In genomic region chr12:102619908-102620307, GRCm38 (mm10) we compare ENCODE assay signal across 11 mouse cellular contexts.
A peak's percentile ranks its signal among the peaks of the same experiment; 100 is the strongest.
DNase-seq lines count a peak whose midpoint lies in the region; ATAC-seq lines count a peak whose summit lies in the region.
"Had no signal": no experiment of that assay in that cellular context is flagged by ENCODE, and none has a peak within 500 bp of the region (broad histone marks: within the 10 kb centered on the region; RNA-seq: fewer than 3 reads in every experiment).

No protein-coding gene starts in this region.

- ATAC-seq in forebrain, embryonic 12.5 days (ENCODE audit: low FRiP score): no peak
- ATAC-seq in liver, embryonic 12.5 days: peak; percentile 77
- peak; percentile 65 for ATAC-seq in stomach, embryonic 16.5 days (ENCODE audit: insufficient read depth, low FRiP score)

- 0 out of 2 replicates have a peak, but pooled peaks cover 7% of the 10 kb centered on the region for H3K36me3 ChIP-seq in forebrain, embryonic 10.5 days (replicated peaks)
- H3K36me3 ChIP-seq in forebrain, embryonic 12.5 days (replicated peaks): 0 out of 2 replicates have a peak, but pooled peaks cover 4% of the 10 kb centered on the region
- H3K36me3 ChIP-seq in liver, embryonic 12.5 days: no peaks in the 10 kb centered on the region; the same call in 1 of the 2 replicates
- H3K36me3 ChIP-seq in stomach, embryonic 16.5 days (ENCODE audit: control insufficient read depth, insufficient read depth, low read length): no peaks in the 10 kb centered on the region
- H3K36me3 ChIP-seq: embryonic facial prominence, embryonic 15.5 days; midbrain, embryonic 12.5 days had no signal

- H3K9me3 ChIP-seq in forebrain, embryonic 10.5 days: no peaks in the 10 kb centered on the region
- no peaks in the 10 kb centered on the region for H3K9me3 ChIP-seq in forebrain, embryonic 12.5 days
- H3K9me3 ChIP-seq in liver, embryonic 12.5 days (replicated peaks): no peaks in the 10 kb centered on the region
- H3K9me3 ChIP-seq in stomach, embryonic 16.5 days (replicated peaks; ENCODE audit: control insufficient read depth, low read length): no peaks in the 10 kb centered on the region
- H3K9me3 ChIP-seq: embryonic facial prominence, embryonic 15.5 days; limb, embryonic 15.5 days; midbrain, embryonic 12.5 days had no signal

- 62% methylated on average over 7 of the region's 7 CpGs for WGBS in forebrain, embryonic 10.5 days
- WGBS in forebrain, embryonic 12.5 days: 42% methylated on average over 7 of the region's 7 CpGs
- WGBS in liver, embryonic 12.5 days (ENCODE audit: insufficient replicate concordance): 51% methylated on average over 7 of the region's 7 CpGs
- WGBS in stomach, embryonic 16.5 days: 66% methylated on average over 7 of the region's 7 CpGs

- no peak overlapping the region for H3K9ac ChIP-seq in forebrain, embryonic 12.5 days
- H3K9ac ChIP-seq in liver, embryonic 12.5 days: no peak overlapping the region
- no peak overlapping the region for H3K9ac ChIP-seq in stomach, embryonic 16.5 days (ENCODE audit: low read length)
- H3K9ac ChIP-seq: embryonic facial prominence, embryonic 15.5 days; limb, embryonic 15.5 days; midbrain, embryonic 12.5 days had no signal

- H3K4me2 ChIP-seq in forebrain, embryonic 12.5 days: no peak overlapping the region
- no peak overlapping the region for H3K4me2 ChIP-seq in liver, embryonic 12.5 days
- no peak overlapping the region for H3K4me2 ChIP-seq in stomach, embryonic 16.5 days (ENCODE audit: low read depth, low read length)
- H3K4me2 ChIP-seq: embryonic facial prominence, embryonic 15.5 days; limb, embryonic 15.5 days; midbrain, embryonic 12.5 days had no signal

- H3K27me3 ChIP-seq in forebrain, embryonic 10.5 days (ENCODE audit: poor library complexity, severe bottlenecking): no peaks in the 10 kb centered on the region
- no peaks in the 10 kb centered on the region for H3K27me3 ChIP-seq in forebrain, embryonic 12.5 days
- no peaks in the 10 kb centered on the region for H3K27me3 ChIP-seq in liver, embryonic 12.5 days (replicated peaks)
- no peaks in the 10 kb centered on the region for H3K27me3 ChIP-seq in stomach, embryonic 16.5 days (ENCODE audit: control insufficient read depth, insufficient read depth, low read length)
- H3K27me3 ChIP-seq: embryonic facial prominence, embryonic 15.5 days; limb, embryonic 15.5 days; midbrain, embryonic 12.5 days had no signal

- no peak overlapping the region for H3K4me3 ChIP-seq in forebrain, embryonic 10.5 days
- H3K4me3 ChIP-seq in forebrain, embryonic 12.5 days (replicated peaks): no peak overlapping the region
- no peak overlapping the region for H3K4me3 ChIP-seq in liver, embryonic 12.5 days
- H3K4me3 ChIP-seq in stomach, embryonic 16.5 days (replicated peaks; ENCODE audit: low read length): no peak overlapping the region
- H3K4me3 ChIP-seq: embryonic facial prominence, embryonic 15.5 days; limb, embryonic 15.5 days; midbrain, embryonic 12.5 days had no signal

- H3K4me1 ChIP-seq in forebrain, embryonic 10.5 days: peaks cover 50% of the 10 kb centered on the region
- H3K4me1 ChIP-seq in forebrain, embryonic 12.5 days: peaks cover 14% of the 10 kb centered on the region
- peaks cover 36% of the 10 kb centered on the region for H3K4me1 ChIP-seq in liver, embryonic 12.5 days
- H3K4me1 ChIP-seq in stomach, embryonic 16.5 days (ENCODE audit: control insufficient read depth, insufficient read depth, low read length): no peaks in the 10 kb centered on the region; the same call in 1 of the 2 replicates

- H3K27ac ChIP-seq in forebrain, embryonic 10.5 days: peak overlapping the region; percentile 59; the same call in 1 of the 2 replicates
- no peak overlapping the region for H3K27ac ChIP-seq in forebrain, embryonic 12.5 days
- no peak overlapping the region for H3K27ac ChIP-seq in liver, embryonic 12.5 days
- peak overlapping the region; percentile 41; the same call in 1 of the 2 replicates for H3K27ac ChIP-seq in stomach, embryonic 16.5 days (ENCODE audit: low read length)
- H3K27ac ChIP-seq: embryonic facial prominence, embryonic 15.5 days; limb, embryonic 15.5 days; midbrain, embryonic 12.5 days had no signal

- DNase-seq in forebrain, embryonic 10.5 days (ENCODE audit: extremely low spot score, low spot score): no peak
- peak; percentile 45 for DNase-seq in kidney, adult 18-20 months
- DNase-seq in right cerebral cortex, postnatal 4 days: no peak
- DNase-seq in B cell, adult 2 months: no peak
- DNase-seq in frontal cortex, postnatal 14 days (ENCODE audit: low spot score in 2 of 2): no peak

Comparison
In these comparisons a context has a peak if more than half of its experiments do, and no peak if none do; other contexts are left out.
1. H3K27ac ChIP-seq: peak in forebrain, embryonic 10.5 days (single experiment) and stomach, embryonic 16.5 days (single experiment); none in forebrain, embryonic 12.5 days (single experiment) and liver, embryonic 12.5 days (single experiment).